Mouse (Mus musculus): ENCODE results near the gene Psapl1. TPM values are rescaled to one million over a fixed set of nuclear protein-coding genes. Genes with fewer than 3 reads are reported as not detected.
"Not testable (repeated sequence)": the region's sequence is repeated elsewhere in the genome, so short reads cannot be mapped to it uniquely, and the experiment has no call there.

The Psapl1 gene
- polyA plus RNA-seq, 1 experiment from 2014 or later, result 42.0 TPM

- no peak overlapping the region for H3K27ac ChIP-seq (ENCODE audit: low read length)
- no peaks in the 10 kb centered on the region for H3K27me3 ChIP-seq (ENCODE audit: control insufficient read depth, insufficient read depth, low read length)
- no peaks in the 10 kb centered on the region for H3K36me3 ChIP-seq (ENCODE audit: control insufficient read depth, insufficient read depth, low read length)
- WGBS, result 66% methylated on average over 6 of the region's 6 CpGs
- H3K4me1 ChIP-seq (ENCODE audit: control insufficient read depth, insufficient read depth, low read length), result peaks cover 5% of the 10 kb centered on the region; the same call in 1 of the 2 replicates
- no peak overlapping the region for H3K9ac ChIP-seq (ENCODE audit: low read length)
- ATAC-seq (ENCODE audit: insufficient read depth, low FRiP score), result no peak
- no peaks in the 10 kb centered on the region for H3K9me3 ChIP-seq (replicated peaks; ENCODE audit: control insufficient read depth, low read length)
- no peak overlapping the region for H3K4me2 ChIP-seq (ENCODE audit: low read depth, low read length)
- H3K4me3 ChIP-seq (replicated peaks; ENCODE audit: low read length), result no peak overlapping the region
Observed at GRCm38 (mm10) chr5:36220626-36221025, 16.8 kb downstream of the Psapl1 start.

- 77% methylated on average over 6 of the region's 6 CpGs for WGBS
- H3K9ac ChIP-seq (ENCODE audit: low read length), result no peak overlapping the region
- H3K4me1 ChIP-seq (ENCODE audit: control insufficient read depth, insufficient read depth, low read length), result peaks cover 16% of the 10 kb centered on the region
- H3K27me3 ChIP-seq (ENCODE audit: control insufficient read depth, insufficient read depth, low read length), result no peaks in the 10 kb centered on the region
- no peak overlapping the region for H3K27ac ChIP-seq (ENCODE audit: low read length)
- no peak overlapping the region for H3K4me3 ChIP-seq (replicated peaks; ENCODE audit: low read length)
- H3K9me3 ChIP-seq (replicated peaks; ENCODE audit: control insufficient read depth, low read length), result no peaks in the 10 kb centered on the region
- ATAC-seq (ENCODE audit: insufficient read depth, low FRiP score), result no peak
- no peak overlapping the region for H3K4me2 ChIP-seq (ENCODE audit: low read depth, low read length)
- H3K36me3 ChIP-seq (ENCODE audit: control insufficient read depth, insufficient read depth, low read length), result no peaks in the 10 kb centered on the region
Observed at GRCm38 (mm10) chr5:36223787-36224186, 20.0 kb downstream of the Psapl1 start.

DNA sequence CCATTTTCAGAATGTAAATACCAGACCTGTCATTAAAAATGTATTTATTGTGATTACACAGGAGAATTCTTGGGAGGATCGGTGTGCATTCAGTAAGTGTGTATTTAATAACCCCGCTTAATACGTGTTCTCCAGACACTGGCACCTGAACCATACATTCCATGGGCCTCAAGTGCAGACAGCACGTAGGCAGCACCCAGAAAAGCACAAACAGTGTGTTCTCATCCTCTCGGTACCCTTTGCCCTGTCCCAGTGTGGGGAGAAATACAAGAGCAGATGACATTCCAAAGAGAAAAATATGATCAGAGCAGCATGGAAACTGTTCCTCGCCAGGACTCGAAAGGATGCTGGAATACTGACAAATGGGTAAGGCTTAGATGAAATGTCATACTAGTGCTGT is 22.0 kb downstream of the Psapl1 start:
- Histone ChIP-seq H3K9me3 (replicated peaks; ENCODE audit: control insufficient read depth, low read length) (no peaks in the 10 kb centered on the region), H3K27me3 (ENCODE audit: control insufficient read depth, insufficient read depth, low read length) (no peaks in the 10 kb centered on the region), H3K36me3 (ENCODE audit: control insufficient read depth, insufficient read depth, low read length) (no peaks in the 10 kb centered on the region), H3K27ac (ENCODE audit: low read length) (peak overlapping the region; percentile 84), H3K9ac (ENCODE audit: low read length) (peak overlapping the region; percentile 51), H3K4me1 (ENCODE audit: control insufficient read depth, insufficient read depth, low read length) (peaks cover 16% of the 10 kb centered on the region), H3K4me2 (ENCODE audit: low read depth, low read length) (no peak overlapping the region), H3K4me3 (replicated peaks; ENCODE audit: low read length) (no peak overlapping the region)
- WGBS, result 50% methylated on average over 7 of the region's 7 CpGs
- ATAC-seq (ENCODE audit: insufficient read depth, low FRiP score), result peak; percentile 13; the same call in 1 of the 2 replicates

DNA sequence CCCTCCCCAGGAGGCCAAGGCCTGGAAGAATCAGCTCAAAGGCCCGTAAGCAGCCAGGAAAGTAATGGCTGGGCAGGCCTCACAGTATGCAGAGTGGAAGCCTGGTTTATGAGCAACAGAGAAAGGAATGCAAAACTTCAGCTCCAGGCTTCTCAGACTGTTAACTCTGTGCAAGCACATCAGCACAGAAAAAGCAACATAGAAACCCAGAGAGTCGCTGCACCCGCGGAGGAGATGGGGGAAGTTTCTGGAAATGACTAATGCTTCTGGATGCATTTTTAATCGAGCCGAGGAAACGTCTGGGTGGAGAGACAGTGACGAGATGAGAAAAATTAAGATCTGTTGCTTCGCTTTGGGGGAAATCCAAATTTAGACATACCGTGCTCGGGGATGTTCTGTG is 22.5 kb downstream of the Psapl1 start:
- Histone ChIP-seq H3K9me3 (replicated peaks; ENCODE audit: control insufficient read depth, low read length) (no peaks in the 10 kb centered on the region), H3K9ac (ENCODE audit: low read length) (peak overlapping the region; percentile 51), H3K36me3 (ENCODE audit: control insufficient read depth, insufficient read depth, low read length) (no peaks in the 10 kb centered on the region), H3K4me2 (ENCODE audit: low read depth, low read length) (no peak overlapping the region), H3K4me3 (replicated peaks; ENCODE audit: low read length) (no peak overlapping the region), H3K27me3 (ENCODE audit: control insufficient read depth, insufficient read depth, low read length) (no peaks in the 10 kb centered on the region), H3K4me1 (ENCODE audit: control insufficient read depth, insufficient read depth, low read length) (peaks cover 16% of the 10 kb centered on the region), H3K27ac (ENCODE audit: low read length) (peak overlapping the region; percentile 84)
- ATAC-seq (ENCODE audit: insufficient read depth, low FRiP score), result peak; percentile 80
- 44% methylated on average over 11 of the region's 11 CpGs for WGBS

GRCm38 (mm10) chr5:36228405-36229370 is 24.9 kb downstream of the Psapl1 start:
- Histone ChIP-seq H3K27ac (ENCODE audit: low read length) (no peak overlapping the region), H3K36me3 (ENCODE audit: control insufficient read depth, insufficient read depth, low read length) (no peaks in the 10 kb centered on the region), H3K4me1 (ENCODE audit: control insufficient read depth, insufficient read depth, low read length) (peaks cover 16% of the 10 kb centered on the region), H3K27me3 (ENCODE audit: control insufficient read depth, insufficient read depth, low read length) (no peaks in the 10 kb centered on the region), H3K4me2 (ENCODE audit: low read depth, low read length) (no peak overlapping the region), H3K4me3 (replicated peaks; ENCODE audit: low read length) (no peak overlapping the region), H3K9ac (ENCODE audit: low read length) (no peak overlapping the region), H3K9me3 (replicated peaks; ENCODE audit: control insufficient read depth, low read length) (no peaks in the 10 kb centered on the region)
- no peak for ATAC-seq (ENCODE audit: insufficient read depth, low FRiP score)
- WGBS, result 76% methylated on average over 23 of the region's 23 CpGs

GRCm38 (mm10) chr5:36230301-36230780 is 26.5 kb downstream of the Psapl1 start:
- Histone ChIP-seq H3K9ac (ENCODE audit: low read length) (no peak overlapping the region), H3K4me2 (ENCODE audit: low read depth, low read length) (no peak overlapping the region), H3K27ac (ENCODE audit: low read length) (no peak overlapping the region), H3K4me3 (replicated peaks; ENCODE audit: low read length) (no peak overlapping the region), H3K27me3 (ENCODE audit: control insufficient read depth, insufficient read depth, low read length) (no peaks in the 10 kb centered on the region), H3K9me3 (replicated peaks; ENCODE audit: control insufficient read depth, low read length) (no peaks in the 10 kb centered on the region), H3K36me3 (ENCODE audit: control insufficient read depth, insufficient read depth, low read length) (no peaks in the 10 kb centered on the region), H3K4me1 (ENCODE audit: control insufficient read depth, insufficient read depth, low read length) (peaks cover 14% of the 10 kb centered on the region)
- 48% methylated on average over 9 of the region's 9 CpGs for WGBS
- ATAC-seq (ENCODE audit: insufficient read depth, low FRiP score), result no peak

DNA sequence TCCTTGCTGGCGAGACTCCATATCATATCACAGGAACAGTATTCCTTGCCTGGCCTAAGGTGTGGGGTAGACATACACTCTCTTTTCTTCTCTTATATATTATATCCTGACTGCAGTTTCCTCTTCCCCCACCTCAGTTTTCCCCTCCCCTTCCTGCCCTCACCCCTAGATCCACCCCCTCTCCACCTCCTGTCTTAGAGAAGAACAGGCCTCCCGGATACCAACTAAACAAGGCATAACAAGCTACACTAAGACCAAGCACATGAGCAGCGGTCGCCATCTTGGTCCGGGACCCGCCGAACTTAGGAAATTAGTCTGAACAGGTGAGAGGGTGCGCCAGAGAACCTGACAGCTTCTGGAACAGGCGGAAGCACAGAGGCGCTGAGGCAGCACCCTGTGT is 33.7 kb downstream of the Psapl1 start:
- H3K27ac ChIP-seq (ENCODE audit: low read length); H3K27me3 ChIP-seq (ENCODE audit: control insufficient read depth, insufficient read depth, low read length); H3K4me2 ChIP-seq (ENCODE audit: low read depth, low read length); H3K4me1 ChIP-seq (ENCODE audit: control insufficient read depth, insufficient read depth, low read length); H3K4me3 ChIP-seq (replicated peaks; ENCODE audit: low read length); H3K9me3 ChIP-seq (replicated peaks; ENCODE audit: control insufficient read depth, low read length); H3K9ac ChIP-seq (ENCODE audit: low read length); ATAC-seq (ENCODE audit: insufficient read depth, low FRiP score); H3K36me3 ChIP-seq (ENCODE audit: control insufficient read depth, insufficient read depth, low read length): not testable (repeated sequence)
- 90% methylated on average over 7 of the region's 10 CpGs for WGBS

DNA sequence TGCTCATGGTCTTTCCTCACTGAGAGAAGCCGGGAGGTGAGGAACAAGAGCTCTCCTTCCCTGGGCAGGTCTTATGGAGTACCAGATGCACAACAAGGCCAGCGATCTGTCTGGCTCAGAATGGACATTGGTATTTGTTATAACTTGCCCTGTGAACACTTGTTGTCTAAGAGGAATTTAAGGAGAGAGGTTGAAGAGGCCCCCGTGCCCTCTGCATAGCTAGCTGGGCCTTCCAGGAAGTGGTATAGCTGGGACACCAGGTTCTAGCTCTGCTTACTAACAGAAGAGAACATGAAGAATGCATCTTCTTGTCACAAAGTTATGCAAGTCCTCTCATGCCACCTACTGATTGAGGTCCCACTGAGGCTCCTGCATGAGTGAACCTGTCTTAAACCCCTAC is 44.2 kb downstream of the Psapl1 start:
- Histone ChIP-seq H3K27ac (ENCODE audit: low read length) (no peak overlapping the region), H3K9ac (ENCODE audit: low read length) (no peak overlapping the region), H3K36me3 (ENCODE audit: control insufficient read depth, insufficient read depth, low read length) (no peaks in the 10 kb centered on the region), H3K4me1 (ENCODE audit: control insufficient read depth, insufficient read depth, low read length) (peaks cover 5% of the 10 kb centered on the region), H3K4me2 (ENCODE audit: low read depth, low read length) (no peak overlapping the region), H3K4me3 (replicated peaks; ENCODE audit: low read length) (no peak overlapping the region), H3K27me3 (ENCODE audit: control insufficient read depth, insufficient read depth, low read length) (no peaks in the 10 kb centered on the region), H3K9me3 (replicated peaks; ENCODE audit: control insufficient read depth, low read length) (no peaks in the 10 kb centered on the region)
- 79% methylated on average over 3 of the region's 3 CpGs for WGBS
- ATAC-seq (ENCODE audit: insufficient read depth, low FRiP score), result no peak

DNA sequence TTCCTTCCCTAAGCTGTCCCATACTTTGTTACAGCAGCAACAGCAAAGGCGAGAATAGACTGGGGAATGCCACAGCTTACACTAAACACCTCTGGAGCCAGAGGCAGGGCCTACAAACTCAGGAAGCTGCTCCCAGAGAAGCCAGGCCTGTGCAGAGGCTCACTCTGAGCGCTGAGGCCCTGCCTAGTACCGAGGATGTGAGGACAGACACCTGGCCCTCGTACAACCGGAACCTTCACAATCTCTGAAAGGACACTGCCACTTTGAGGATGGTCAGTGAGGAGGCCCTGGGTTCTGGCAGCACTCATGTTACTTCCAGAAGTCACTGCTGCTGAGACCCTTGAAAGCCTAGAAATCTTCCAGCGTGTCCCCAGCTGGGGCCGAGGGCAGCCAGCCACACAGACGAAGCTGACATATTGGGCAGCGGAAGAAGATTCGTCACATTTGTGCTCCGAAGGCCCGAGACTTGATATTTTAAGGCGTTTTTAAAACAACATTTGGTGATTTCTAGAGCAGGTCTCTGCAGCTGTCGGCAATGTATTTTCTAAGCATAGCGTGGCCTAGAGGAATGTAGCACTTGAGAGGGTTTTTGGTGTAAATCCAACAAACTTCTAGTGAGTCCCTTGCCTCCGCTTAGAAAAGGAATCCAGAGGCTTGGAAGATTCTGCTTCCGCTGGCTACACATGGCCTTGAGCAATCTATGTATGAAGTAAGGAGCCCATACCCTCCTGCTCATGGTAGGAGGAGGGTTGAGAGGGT is 49.1 kb downstream of the Psapl1 start:
- Histone ChIP-seq H3K4me3 (replicated peaks; ENCODE audit: low read length) (no peak overlapping the region), H3K27ac (ENCODE audit: low read length) (peak overlapping the region; percentile 82), H3K27me3 (ENCODE audit: control insufficient read depth, insufficient read depth, low read length) (no peaks in the 10 kb centered on the region), H3K36me3 (ENCODE audit: control insufficient read depth, insufficient read depth, low read length) (no peaks in the 10 kb centered on the region), H3K4me2 (ENCODE audit: low read depth, low read length) (no peak overlapping the region), H3K9ac (ENCODE audit: low read length) (no peak overlapping the region), H3K9me3 (replicated peaks; ENCODE audit: control insufficient read depth, low read length) (no peaks in the 10 kb centered on the region), H3K4me1 (ENCODE audit: control insufficient read depth, insufficient read depth, low read length) (peaks cover 20% of the 10 kb centered on the region)
- 52% methylated on average over 17 of the region's 17 CpGs for WGBS
- ATAC-seq (ENCODE audit: insufficient read depth, low FRiP score), result peak; percentile 68

All from stomach, embryonic 16.5 days (tissue).